Mouse (Mus musculus): ENCODE results near the gene Hspb2.
A peak's percentile ranks its signal among the peaks of the same experiment; 100 is the strongest.

The Hspb2 gene

DNA sequence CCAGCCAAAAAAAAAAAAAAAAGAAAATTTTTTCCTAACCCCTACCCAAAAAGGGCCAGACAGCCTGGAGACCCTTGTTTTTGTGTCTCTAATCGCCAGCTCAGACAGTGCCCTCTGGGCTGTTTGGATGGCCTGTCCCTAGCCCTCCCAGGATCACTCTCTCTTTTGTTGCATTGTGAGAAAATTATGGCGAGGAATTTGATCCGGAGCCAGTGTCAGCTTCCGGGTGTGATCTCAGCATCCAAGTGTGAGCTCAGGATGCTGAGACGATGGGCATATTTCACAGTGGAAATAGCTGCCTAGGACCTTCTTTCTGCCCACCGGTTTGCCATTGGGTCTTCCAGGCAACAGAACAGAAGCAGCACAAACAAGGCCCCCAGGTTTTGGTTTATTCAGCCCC, 1.4 kb downstream of the Hspb2 start:
- no peak for DNase-seq (ENCODE audit: low spot score)

DNA sequence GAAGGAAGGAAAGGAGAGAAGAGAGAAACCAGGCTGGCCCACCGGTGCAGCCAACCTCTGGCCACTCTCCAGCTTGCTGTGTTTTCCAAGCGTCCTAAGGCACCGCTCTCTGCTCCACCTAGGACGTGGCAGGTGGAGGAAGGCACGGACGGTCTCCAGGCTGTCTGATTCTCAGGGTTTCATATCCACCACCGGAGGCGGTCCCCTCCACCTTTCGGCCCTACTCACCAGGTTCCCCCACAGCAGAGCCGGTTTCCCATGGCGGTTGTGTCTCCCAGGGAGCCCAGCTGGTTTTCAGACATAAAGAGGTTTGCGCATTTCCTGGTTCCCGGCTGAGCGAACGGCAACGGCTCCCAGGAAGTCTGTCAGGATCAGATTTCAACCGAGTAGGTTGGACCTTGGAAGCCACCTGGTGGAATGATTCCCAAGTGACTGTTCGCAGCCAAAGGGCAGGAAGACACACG, 5.9 kb downstream of the Hspb2 start, which contains the start of gene 2310030G06Rik:
TSS of gene 2310030G06Rik (minus strand) at position 323 of the 464 bp plus-strand sequence.
- DNase-seq (ENCODE audit: low spot score), result no peak

DNA sequence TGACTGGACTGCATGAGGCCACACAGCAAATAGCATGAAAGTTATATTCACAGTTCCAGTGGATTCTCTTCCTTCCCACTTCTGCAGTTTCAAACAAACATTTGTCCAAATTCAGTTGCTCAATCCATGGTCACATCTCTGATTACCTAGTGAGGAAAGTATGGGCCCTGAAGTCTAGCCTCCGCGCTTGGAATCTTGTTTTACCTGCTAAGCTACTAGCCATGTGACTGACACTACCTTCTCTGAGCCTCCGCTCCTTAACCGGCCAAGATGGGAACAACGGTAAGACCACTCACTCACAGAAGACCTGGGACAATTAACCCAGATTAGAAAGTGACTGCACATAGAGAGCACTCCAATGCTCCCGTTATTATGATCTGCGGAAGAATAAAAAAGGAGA, 6.3 kb downstream of the Hspb2 start:
- no peak for DNase-seq (ENCODE audit: low spot score)

DNA sequence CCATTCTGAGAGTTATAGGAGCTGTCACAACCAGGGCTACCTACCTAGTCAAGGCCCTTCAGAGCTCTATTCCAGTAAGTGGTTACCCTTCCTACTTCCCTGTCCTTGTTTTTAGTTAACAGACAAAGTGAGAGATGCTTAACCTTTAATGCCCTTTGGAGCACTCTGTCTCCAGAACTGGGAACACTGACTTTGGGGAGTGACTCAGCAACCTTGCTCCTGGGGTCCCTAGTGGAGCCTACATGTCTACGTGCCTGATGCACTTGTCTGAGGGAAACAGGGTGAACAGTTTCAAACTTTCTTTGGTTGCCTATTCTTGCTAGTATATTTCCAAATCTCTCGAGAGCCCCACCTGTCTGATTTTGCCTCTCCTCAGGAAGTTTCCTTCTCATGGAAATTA, 9.4 kb downstream of the Hspb2 start:
- DNase-seq (ENCODE audit: low spot score), result no peak

DNA sequence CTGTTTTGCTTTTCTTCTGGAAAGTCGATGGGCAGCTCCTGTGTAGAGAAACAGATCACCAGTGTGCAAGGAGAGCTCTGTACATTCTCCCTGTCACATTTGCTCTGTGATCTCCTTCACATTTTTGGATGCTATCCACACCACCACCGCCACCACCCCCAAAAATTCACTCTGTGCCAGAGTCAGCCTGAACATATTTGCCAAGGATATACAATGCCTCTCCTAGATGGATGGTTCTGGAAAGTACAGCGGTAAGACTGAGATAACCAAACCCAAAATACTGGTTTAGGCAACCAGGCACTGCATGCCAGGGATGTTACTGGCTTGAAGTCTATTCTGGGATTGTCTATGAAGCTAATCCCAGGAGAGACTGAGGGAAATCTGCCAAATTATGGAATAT, 9.9 kb downstream of the Hspb2 start:
- no peak for DNase-seq (ENCODE audit: low spot score)

DNA sequence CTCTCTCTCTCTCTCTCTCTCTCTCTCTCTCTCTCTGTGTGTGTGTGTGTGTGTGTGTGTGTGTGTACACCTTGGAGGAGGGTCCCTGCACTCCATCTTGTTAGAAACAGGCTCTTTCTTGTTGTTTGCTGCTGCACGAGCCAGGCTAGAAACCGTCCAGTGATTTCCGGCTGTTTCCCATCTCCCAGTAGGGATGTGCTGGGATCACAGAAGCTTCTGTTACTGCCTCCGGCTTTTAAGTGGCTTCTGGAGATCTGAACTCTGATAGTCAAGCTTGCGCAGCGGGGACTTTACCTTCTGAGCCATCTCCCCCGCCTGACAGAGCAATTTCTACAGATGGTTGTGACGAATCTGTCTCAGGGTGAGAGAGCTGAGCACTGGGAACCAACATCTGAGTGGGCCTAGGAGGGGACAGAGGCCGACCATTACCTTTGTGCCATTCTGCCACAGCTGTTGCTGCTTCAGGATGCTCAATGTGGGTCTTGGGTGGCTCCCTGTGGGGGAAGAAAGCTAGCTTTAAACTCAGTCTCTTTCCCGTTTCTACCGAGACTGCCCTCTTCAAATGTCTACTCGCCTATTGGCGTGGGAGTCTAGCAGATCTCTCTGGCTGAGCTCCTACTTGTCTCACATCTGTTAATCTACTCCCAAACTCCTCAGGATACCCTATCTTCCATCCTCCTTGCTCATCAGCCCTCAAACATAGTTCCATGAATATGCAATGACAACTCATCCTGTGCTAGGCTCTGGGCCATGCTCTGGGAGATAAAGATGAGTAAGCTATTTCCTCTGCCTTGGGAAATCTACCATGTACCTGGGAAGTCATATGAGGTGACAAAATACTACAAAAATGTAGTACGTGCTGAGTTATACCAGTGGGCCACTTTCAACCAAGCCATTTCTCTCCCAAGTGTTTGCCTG, 11.0 kb downstream of the Hspb2 start:
- no peak for DNase-seq (ENCODE audit: low spot score)

DNA sequence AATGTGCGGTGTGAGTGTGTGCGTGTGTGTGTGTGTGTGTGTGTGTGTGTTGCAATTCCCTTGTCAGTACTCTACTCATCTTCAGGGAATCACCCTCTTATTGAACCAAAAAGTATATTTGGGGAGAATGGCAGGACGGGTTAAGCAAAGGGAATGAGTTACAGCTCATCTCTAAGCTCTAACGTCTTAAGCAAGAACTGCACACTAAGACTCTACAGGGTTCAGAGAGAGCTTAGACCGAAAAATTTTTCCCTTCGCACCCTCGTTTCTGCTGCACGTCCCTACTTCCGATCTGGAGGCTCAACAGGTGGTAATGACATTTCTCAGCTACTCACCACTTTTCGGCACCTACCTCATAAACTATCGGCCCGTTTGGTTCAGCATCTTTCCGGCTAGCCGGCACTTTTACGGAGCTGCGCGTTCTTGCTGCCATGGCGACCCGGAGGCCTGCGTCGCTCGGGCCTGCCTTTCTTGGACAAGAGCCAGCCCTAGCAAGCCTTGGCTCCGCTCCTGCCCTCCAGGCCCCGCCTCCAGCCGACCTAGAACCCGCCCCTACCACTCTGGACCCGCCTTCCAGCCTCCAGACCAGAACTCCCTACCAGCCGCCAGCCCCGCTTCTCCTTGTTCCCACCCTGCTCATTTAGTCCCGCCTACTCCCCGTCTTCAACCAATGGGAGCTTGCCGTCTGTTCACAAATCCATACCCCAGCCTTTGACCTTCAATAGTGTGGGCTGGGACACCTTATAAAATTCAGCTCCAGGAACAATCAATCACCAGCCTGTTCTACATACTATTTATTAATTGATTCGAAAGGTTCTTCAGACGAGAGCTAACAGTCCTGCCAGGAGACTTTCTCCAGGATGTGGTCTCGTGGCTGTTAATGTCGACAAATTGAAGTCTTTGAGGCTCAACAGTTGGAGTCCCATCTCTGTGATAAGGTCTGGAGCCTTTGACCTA, 13.0 kb downstream of the Hspb2 start, which contains the start of gene Dixdc1:
TSS of gene Dixdc1 (minus strand) at position 604 of the 957 bp plus-strand sequence.
- peak; percentile 92 for DNase-seq (ENCODE audit: low spot score)

DNA sequence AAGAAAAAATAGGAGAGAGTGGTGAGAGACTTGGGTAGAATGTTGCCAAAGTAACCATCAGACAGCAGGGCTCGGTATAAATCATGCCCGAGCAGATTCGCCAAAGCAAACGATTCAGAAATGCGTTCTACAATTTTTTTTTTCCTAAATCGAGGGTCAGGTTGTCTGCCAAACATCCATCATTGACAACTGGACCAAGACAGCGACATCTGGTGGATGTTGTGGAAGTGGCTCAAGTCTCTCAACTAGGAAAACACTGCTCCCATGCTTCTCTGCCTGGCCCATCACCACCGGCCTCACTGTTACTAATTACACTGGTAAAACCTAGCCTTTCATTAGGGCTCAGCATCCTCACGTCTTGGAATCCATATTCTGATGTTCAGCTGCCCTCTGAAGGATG, 17.2 kb downstream of the Hspb2 start:
- DNase-seq (ENCODE audit: low spot score), result no peak

DNA sequence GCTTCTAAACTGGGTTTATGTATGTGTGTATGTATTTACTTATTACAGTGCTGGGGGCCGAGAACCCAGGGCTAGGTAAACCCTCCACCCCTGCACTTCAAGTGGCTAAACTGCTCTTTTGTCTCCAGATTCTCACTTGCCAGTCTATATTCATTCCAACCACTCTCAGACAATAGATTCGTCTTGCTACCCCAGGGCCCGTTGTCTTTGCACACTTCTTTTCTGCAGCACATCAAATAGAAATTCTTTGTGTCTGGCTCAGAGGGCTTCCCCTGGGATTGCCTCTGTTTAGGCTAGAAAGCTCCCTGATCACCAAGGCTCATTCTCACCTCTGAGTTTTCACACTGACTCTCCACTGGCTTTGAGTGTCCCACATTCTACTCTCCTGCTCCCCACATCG, 19.6 kb downstream of the Hspb2 start:
- no peak for DNase-seq (ENCODE audit: low spot score)

DNA sequence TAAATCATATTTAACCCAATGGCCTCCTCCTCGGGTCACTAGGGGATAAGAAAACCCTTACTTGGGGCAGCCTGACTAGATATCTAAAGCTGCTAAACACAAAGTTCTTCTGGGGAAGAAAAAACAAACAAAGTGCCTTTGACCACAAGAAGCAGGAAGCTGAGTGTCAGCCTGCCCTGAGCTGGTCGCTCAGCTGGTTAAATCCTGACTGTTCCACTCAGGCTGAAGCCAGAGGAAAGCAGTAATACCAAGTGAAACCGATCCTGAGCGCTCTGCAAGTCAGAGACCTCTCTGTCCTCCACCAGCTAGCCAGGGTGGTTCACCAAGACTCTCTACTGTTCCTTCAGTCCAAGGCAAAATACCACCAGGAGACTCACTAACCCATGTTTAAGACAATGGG, 22.6 kb downstream of the Hspb2 start:
- no peak for DNase-seq (ENCODE audit: low spot score)

DNA sequence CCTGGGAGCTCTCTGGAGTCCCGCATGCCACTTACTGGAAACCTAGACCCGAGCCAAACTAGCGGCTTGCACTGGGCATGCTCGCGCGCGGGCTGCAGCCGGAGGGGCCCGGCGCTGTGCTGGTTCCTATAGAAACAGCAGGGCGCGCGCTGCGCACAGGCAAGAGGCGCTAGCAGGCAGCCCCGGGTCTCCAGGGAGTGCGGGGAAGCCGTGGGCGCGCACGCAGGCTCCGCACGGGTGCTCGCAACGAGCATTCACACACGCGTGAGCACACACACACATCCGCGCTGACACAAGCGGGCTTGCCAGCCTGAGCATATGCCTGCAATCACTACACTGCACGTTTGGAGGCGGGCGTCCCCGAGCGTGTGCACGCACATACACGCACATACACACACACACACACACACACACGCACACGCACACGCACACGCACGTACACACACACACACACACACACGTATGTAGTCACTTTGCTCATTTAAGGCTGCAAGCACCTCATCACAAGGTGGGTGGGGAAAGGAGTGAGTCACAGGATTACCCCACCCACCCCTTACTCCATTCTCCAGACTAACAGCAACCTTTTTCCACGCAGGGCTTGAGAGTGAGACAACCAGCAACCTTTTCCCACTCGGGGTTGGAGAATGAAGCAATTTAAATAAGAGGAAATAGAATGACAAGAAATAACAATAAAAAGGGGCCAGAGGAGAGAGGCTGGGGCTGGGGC, 24.1 kb downstream of the Hspb2 start:
- DNase-seq (ENCODE audit: low spot score), result peak; percentile 67

DNA sequence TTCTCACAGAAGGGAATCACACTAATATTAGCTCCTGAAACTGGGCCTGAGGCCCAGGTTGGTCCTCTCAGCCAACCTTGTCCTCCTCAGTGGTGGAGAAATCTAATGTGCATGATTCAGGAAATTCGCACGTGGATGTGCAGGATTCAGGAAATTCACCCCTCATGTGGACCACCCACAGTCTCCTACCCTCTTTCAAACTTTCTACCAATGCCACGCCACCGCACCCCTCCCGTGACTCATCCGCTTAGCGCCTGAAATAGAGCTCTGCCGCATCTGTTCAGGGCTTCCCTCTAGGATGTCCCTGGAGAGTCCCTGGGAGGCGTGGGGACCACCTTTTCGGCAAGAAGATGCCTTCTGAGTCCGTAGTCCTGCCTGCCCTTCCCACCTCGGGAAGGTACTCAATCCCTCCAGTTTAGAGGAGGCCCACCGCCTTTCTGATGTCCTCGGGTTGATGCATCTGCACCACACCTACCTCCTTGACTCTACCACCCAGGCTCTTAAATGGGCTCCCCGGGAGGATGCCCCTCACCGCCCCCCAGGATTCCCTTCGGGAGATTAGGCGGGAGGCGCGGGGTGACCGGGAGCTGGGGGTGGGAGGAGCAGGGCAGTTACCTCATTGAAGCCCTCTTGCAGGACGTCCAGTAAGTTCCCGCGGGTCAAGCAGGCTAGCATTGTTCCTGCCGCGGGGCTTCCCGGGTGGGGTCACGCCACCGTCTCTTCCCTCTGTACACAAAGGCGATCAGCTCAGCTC, 24.8 kb downstream of the Hspb2 start:
- no peak for DNase-seq (ENCODE audit: low spot score)

DNA sequence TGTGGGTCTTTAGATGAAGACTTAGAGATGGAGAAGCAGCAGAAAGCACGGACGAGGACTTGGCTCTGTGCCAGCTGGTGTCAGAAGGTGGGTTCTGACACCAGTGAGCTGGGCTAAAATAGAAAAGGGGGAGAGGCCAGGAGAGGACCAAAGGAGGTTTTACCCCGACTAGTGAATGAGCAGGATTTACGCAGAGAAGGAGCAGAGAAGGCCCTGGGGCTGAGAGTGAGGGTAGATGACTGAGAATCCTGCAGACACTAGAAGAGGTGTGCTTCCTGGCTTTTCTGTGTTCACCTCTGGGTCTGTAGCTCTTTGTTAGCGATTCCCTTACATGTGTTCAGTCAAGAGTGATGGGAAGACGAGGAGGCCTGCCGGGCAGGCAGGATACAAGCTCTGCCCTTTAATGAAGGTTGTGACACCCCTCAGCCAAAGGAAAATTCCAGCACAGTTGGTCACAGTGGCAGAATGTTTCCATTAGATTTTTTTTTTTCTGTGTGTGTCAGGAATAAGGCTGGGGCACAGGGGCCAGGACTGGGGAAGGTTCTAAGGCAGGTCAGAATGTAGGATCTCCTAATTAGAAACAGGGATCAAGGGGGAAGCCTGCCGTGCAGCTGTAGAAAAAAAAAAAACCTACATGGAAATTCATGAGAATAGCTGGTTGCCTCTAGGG, 26.1 kb downstream of the Hspb2 start:
- DNase-seq (ENCODE audit: low spot score), result no peak

DNA sequence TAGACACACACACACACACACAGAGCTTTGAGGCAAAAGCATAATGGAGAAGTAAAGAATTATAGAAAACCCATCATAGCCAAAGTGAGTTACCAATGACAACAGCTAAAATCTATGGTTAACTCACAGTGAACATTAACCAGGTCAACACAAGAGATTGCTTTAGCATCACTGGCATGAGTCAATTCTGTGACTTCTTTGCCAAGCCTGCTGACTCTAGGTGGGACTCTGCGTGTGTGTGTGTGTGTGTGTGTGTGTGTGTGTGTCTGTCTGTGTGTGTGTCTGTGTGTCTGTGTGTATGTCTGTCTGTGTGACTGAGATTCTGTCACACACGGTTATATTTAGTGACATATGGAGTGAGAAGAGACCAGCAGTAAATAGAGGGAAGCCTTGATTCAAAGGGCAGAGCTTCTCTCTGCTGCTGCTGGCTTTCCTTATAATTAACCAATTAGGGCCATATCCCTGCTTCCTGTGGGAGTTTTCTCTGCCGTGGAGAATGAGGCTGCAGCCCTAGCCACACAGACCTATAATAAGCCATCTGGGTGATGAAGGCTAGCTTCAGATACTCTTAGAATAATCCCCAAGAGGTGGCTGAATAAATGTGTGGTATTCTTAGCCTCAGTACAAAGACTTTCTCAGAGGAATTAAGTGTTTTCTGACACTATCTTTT, 27.4 kb downstream of the Hspb2 start:
- no peak for DNase-seq (ENCODE audit: low spot score)

DNA sequence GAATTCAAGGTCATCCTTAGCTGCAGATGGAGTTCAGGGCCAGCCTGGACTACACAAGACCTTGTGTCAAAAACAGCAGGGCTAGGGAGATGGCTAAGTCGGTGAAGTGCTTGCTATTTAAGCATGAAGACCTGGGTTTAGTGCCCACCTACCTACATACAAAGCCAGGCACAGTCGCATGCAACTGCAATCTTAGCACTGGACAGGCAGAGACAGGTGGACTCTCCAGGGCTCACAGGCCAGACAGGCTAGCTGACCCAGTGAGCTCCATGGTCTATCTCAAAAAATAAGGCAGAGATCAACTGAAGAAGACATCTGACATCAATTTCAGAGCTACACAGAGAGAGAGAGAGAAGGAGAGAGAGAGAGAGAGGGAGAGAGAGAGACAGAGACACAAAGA, 28.0 kb downstream of the Hspb2 start:
- no peak for DNase-seq (ENCODE audit: low spot score)

DNA sequence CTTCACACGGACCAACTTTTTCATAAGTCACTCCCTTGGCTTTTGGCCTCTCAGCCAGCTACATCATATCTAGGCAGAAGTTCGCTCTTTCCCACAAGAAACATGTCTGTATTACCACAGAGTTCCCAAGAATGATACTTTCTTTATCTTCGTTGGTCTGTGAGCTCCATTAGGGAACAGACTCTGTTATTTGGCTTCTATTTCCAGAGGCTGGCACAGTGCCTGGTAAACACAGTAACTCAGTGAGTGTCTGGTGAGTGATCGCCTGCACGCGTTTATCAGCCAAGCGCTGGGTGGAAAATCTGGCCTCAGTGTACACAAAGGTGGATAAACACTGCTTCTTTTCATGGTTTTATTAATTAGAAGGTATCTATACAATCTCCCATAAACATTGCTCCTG, 28.7 kb downstream of the Hspb2 start:
- peak; percentile 75 for DNase-seq (ENCODE audit: low spot score)

DNA sequence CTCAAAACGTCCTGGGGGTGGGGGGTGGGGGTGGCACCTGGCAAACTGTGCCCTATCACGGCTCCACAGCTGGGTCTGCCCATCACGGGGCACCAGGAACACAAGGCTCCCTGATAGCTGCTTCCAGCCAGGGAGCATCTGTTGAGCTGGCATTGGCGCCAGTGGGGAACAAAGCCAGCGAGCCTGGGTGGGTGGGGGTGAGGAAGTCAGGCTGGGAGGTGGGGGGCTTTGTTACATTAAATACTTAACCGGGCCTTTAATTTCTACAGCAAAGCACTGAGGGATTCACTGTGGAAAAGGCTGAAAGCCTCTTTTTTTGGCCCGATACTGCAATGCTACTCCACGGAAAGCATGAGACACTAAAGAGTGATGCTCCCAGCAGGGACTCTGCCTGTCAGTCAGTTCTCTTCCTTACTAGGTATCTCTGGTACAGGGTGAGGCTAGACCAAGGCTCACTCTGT, 29.7 kb downstream of the Hspb2 start:
- no peak for DNase-seq (ENCODE audit: low spot score)

DNA sequence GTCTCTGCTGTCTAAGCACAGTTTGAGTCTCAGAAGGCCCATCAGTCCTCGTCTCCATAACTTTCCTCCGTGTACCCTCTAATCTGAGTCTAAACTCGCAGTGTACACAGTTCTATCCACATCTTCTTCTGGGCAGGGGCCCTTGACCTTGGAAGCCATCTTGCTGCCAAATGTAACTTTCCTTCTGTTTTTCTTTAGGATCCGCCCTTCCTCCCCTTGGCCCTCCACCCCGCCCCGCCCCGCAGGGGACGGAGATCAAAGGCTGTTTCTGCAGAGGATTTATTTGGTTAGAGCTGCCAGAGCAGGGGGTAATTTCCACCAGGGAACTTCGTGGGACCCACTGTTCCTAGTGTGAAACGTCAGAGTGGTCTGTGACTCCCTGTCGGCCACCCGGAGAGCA, 31.1 kb downstream of the Hspb2 start:
- no peak for DNase-seq (ENCODE audit: low spot score)

DNA sequence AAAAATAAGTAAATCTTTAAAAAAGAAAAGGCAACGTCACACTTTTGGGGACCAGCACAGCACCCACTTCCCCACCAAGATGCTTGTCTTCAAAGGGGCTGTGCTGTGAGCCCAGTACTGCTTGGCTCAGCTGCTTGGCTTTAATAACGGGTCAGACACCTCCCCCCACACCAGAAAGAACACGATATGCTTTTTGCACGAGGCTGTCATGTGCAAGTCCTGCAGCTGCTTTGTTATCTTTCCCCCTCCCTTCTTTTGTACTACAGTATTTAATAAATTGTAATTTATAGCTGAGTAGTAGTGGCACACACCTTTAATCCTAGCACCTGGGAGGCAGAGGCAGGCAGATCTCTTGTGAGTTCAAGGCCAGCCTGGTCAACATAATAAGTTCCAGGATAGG, 33.3 kb downstream of the Hspb2 start:
- no peak for DNase-seq (ENCODE audit: low spot score)

DNA sequence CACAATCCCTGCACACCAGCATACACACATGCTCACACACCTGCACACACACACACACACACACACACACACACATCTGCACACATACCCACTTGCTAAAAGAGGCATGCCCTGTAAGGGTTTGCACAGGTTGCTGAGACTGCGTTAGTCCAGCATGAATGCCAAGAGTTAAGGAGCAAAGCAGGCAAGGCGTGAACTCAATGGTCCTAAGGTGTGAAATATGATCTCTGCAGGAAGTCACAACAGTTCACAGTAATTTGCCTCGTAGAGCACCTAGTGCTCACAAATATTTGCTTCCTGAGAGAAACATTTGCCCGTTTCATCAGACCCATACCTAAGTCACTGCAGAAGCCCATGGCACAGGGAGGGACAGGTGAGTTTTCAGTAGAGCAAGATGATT, 38.0 kb downstream of the Hspb2 start:
- DNase-seq (ENCODE audit: low spot score), result no peak

Data from ovary, adult 18-20 months (tissue).